Mouse (Mus musculus) MEL (cell line): ENCODE data around the gene Mtln. TPM values are rescaled to one million over a fixed set of nuclear protein-coding genes. Genes with fewer than 3 reads are reported as not detected.

ENCODE experiments used
- DNase-seq: peaks from one replicate; pipeline ENCODE4 v3.0.0; 2011; ENCODE audit warnings: low read depth, low spot score
- H3K27ac ChIP-seq: 2 replicates; pipeline ENCODE4 v1.5.1; 2012; ENCODE audit warnings: low read depth, mild to moderate bottlenecking, control low read depth, low read length, moderate library complexity; ENCODE audit not compliant: control insufficient read depth
- H3K27me3 ChIP-seq, 2 experiments: fragments of 150-350 bp in 1 of 2; sonication (generic) in 1 of 2; 2 replicates each; pipeline ENCODE4 v1.6.1; 2012; ENCODE audit warnings: low read length in 2 of 2, mild to moderate bottlenecking in 2 of 2, improper control_type of control experiment in 1 of 2, moderate library complexity in 1 of 2; ENCODE audit not compliant: insufficient read depth in 2 of 2, control insufficient read depth in 1 of 2
- H3K36me3 ChIP-seq, 2 experiments: 2 replicates each; pipeline ENCODE4 v1.6.1; 2012 to 2014; ENCODE audit warnings: low read length in 2 of 2, improper control_type of control experiment in 1 of 2, inconsistent platforms in 1 of 2, mild to moderate bottlenecking in 1 of 2; ENCODE audit not compliant: insufficient read depth in 2 of 2, control insufficient read depth in 1 of 2
- H3K4me1 ChIP-seq, 2 experiments: fragments of 150-350 bp in 1 of 2; sonication (generic) in 1 of 2; 2 replicates each; pipeline ENCODE4 v1.6.1; 2012; ENCODE audit warnings: low read length in 2 of 2, improper control_type of control experiment in 1 of 2, mild to moderate bottlenecking in 1 of 2; ENCODE audit not compliant: insufficient read depth in 2 of 2, control insufficient read depth in 1 of 2
- H3K4me3 ChIP-seq, 2 experiments: fragments of 150-350 bp in 1 of 2; sonication (generic) in 1 of 2; 2 replicates each; pipeline ENCODE4 v1.5.1; 2012; ENCODE audit warnings: low read depth in 2 of 2, low read length in 2 of 2, mild to moderate bottlenecking in 2 of 2, moderate library complexity in 2 of 2, control low read depth in 1 of 2, improper control_type of control experiment in 1 of 2; ENCODE audit not compliant: control insufficient read depth in 1 of 2, insufficient read depth in 1 of 2
- H3K79me2 ChIP-seq: 2 replicates; pipeline ENCODE4 v1.6.1; 2012; ENCODE audit warnings: mild to moderate bottlenecking, low read length, moderate library complexity; ENCODE audit not compliant: control insufficient read depth, poor library complexity, insufficient read depth
- H3K9ac ChIP-seq: 2 replicates; pipeline ENCODE4 v1.6.1; 2012; ENCODE audit warnings: low read depth, mild to moderate bottlenecking, control low read depth, low read length, moderate library complexity; ENCODE audit not compliant: control insufficient read depth, poor library complexity, severe bottlenecking
- H3K9me3 ChIP-seq: fragments of 150-350 bp; sonication (generic); replicated peaks from 2 replicates; pipeline ENCODE4 v1.6.1; 2012; ENCODE audit warnings: mild to moderate bottlenecking, low read length, improper control_type of control experiment, moderate library complexity; ENCODE audit not compliant: insufficient read depth
- BHLHE40 ChIP-seq: IDR thresholded peaks from 2 replicates; pipeline ENCODE4 v1.6.1; 2012; ENCODE audit warnings: low read depth, mild to moderate bottlenecking, inconsistent platforms, low read length, improper control_type of control experiment, borderline replicate concordance
- CHD1 ChIP-seq: IDR thresholded peaks from 2 replicates; pipeline ENCODE4 v1.6.1; 2012; ENCODE audit warnings: low read depth, mild to moderate bottlenecking, inconsistent platforms, low read length, improper control_type of control experiment
- CHD2 ChIP-seq: IDR thresholded peaks from 2 replicates; pipeline ENCODE4 v1.6.1; 2011; ENCODE audit warnings: low read length, improper control_type of control experiment
- CTCF ChIP-seq, 3 experiments: IDR thresholded peaks in 2 of 3; conservative IDR thresholded peaks in 1 of 3; 2 replicates each; pipeline ENCODE4 v1.5.1; 2011 to 2012; ENCODE audit warnings: low read length in 3 of 3, low read depth in 2 of 3, mild to moderate bottlenecking in 2 of 3, improper control_type of control experiment in 1 of 3, inconsistent platforms in 1 of 3, mixed read lengths in 1 of 3, moderate library complexity in 1 of 3; ENCODE audit not compliant: control insufficient read depth in 1 of 3, insufficient read depth in 1 of 3, poor library complexity in 1 of 3, severe bottlenecking in 1 of 3
- ELF1 ChIP-seq: IDR thresholded peaks from 2 replicates; pipeline ENCODE4 v1.6.1; 2014; ENCODE audit warnings: low read depth, mild to moderate bottlenecking, inconsistent platforms, low read length, improper control_type of control experiment, moderate library complexity
- EP300 ChIP-seq, 2 experiments: IDR thresholded peaks; 2 replicates each; pipeline ENCODE4 v1.6.1; 2011; ENCODE audit warnings: improper control_type of control experiment in 2 of 2, low read length in 2 of 2, low read depth in 1 of 2, mild to moderate bottlenecking in 1 of 2
- GATA1 ChIP-seq: IDR thresholded peaks from 2 replicates; pipeline ENCODE4 v1.6.1; 2011; ENCODE audit warnings: low read depth, low read length, improper control_type of control experiment
- HCFC1 ChIP-seq: IDR thresholded peaks from 2 replicates; pipeline ENCODE4 v1.6.1; 2012; ENCODE audit warnings: low read depth, mild to moderate bottlenecking, inconsistent platforms, low read length, improper control_type of control experiment, moderate library complexity
- JUND ChIP-seq: IDR thresholded peaks from 2 replicates; pipeline ENCODE4 v1.6.1; 2011; ENCODE audit warnings: low read depth, mild to moderate bottlenecking, improper control_type of control experiment, low read length
- KAT2A ChIP-seq: conservative IDR thresholded peaks from 2 replicates; pipeline ENCODE4 v1.6.1; 2012; ENCODE audit warnings: low read depth, low read length, improper control_type of control experiment, inconsistent platforms
- MAFK ChIP-seq: IDR thresholded peaks from 2 replicates; pipeline ENCODE4 v1.6.1; 2011; ENCODE audit warnings: low read depth, mild to moderate bottlenecking, low read length, improper control_type of control experiment, borderline replicate concordance
- MAZ ChIP-seq: IDR thresholded peaks from 2 replicates; pipeline ENCODE4 v1.6.1; 2012; ENCODE audit warnings: low read depth, mild to moderate bottlenecking, inconsistent platforms, low read length, improper control_type of control experiment
- MEF2A ChIP-seq: IDR thresholded peaks from 2 replicates; pipeline ENCODE4 v1.6.1; 2014; ENCODE audit warnings: low read depth, mild to moderate bottlenecking, inconsistent platforms, low read length, improper control_type of control experiment; ENCODE audit not compliant: poor library complexity, insufficient replicate concordance, severe bottlenecking; ENCODE audit errors: extremely low read depth
- MYB ChIP-seq: IDR thresholded peaks from 2 replicates; pipeline ENCODE4 v1.6.1; 2011; ENCODE audit warnings: mild to moderate bottlenecking, low read depth, low read length, improper control_type of control experiment
- MYC ChIP-seq: IDR thresholded peaks from 2 replicates; pipeline ENCODE4 v1.6.1; 2011; ENCODE audit warnings: low read depth, mild to moderate bottlenecking, low read length, improper control_type of control experiment, moderate library complexity
- RCOR1 ChIP-seq: IDR thresholded peaks from 2 replicates; pipeline ENCODE4 v1.6.1; 2012; ENCODE audit warnings: low read depth, mild to moderate bottlenecking, inconsistent platforms, low read length, improper control_type of control experiment
- TAL1 ChIP-seq: IDR thresholded peaks from 2 replicates; pipeline ENCODE4 v1.6.1; 2012; ENCODE audit warnings: mild to moderate bottlenecking, inconsistent platforms, low read length, moderate library complexity, mixed read lengths
- TBP ChIP-seq: IDR thresholded peaks from 2 replicates; pipeline ENCODE4 v1.8.0; 2011; ENCODE audit warnings: low read depth, low read length, improper control_type of control experiment
- TCF12 ChIP-seq: IDR thresholded peaks from 2 replicates; pipeline ENCODE4 v1.6.1; 2014; ENCODE audit warnings: low read depth, mild to moderate bottlenecking, inconsistent platforms, low read length, improper control_type of control experiment, moderate library complexity
- UBTF ChIP-seq: IDR thresholded peaks from 2 replicates; pipeline ENCODE4 v1.6.1; 2012; ENCODE audit warnings: low read depth, mild to moderate bottlenecking, inconsistent platforms, low read length, improper control_type of control experiment, moderate library complexity, borderline replicate concordance; ENCODE audit not compliant: insufficient read depth
- USF2 ChIP-seq, 2 experiments: IDR thresholded peaks; 2 replicates each; pipeline ENCODE4 v1.6.1; 2011 to 2012; ENCODE audit warnings: improper control_type of control experiment in 2 of 2, low read length in 2 of 2, borderline replicate concordance in 1 of 2, inconsistent platforms in 1 of 2, low read depth in 1 of 2, mild to moderate bottlenecking in 1 of 2; ENCODE audit not compliant: insufficient read depth in 1 of 2
- ZC3H11A ChIP-seq: IDR thresholded peaks from 2 replicates; pipeline ENCODE4 v1.6.1; 2012; ENCODE audit warnings: low read depth, mild to moderate bottlenecking, inconsistent platforms, low read length, improper control_type of control experiment
- ZKSCAN1 ChIP-seq: IDR thresholded peaks from 2 replicates; pipeline ENCODE4 v1.6.1; 2012; ENCODE audit warnings: low read depth, mild to moderate bottlenecking, inconsistent platforms, low read length, improper control_type of control experiment, moderate library complexity
- ZNF384 ChIP-seq: IDR thresholded peaks from 2 replicates; pipeline ENCODE4 v1.6.1; 2012; ENCODE audit warnings: low read depth, mild to moderate bottlenecking, inconsistent platforms, low read length, improper control_type of control experiment
- polyA plus RNA-seq, 2 experiments: library from polyadenylated mRNA; stranded (reverse) in 1 of 2; unstranded in 1 of 2; fragments of >175 nt in 1 of 2; fragments of >200 nt in 1 of 2; gene quantifications; 2 replicates each; pipeline versions ENCODE4 v1.2.1 to v1.2.4; 2012; ENCODE audit warnings: low replicate concordance in 2 of 2, low read depth in 1 of 2; ENCODE audit not compliant: insufficient read length in 2 of 2, insufficient read depth in 1 of 2, missing spikeins in 1 of 2
- total RNA-seq: library from RNA; depleted of rRNA; stranded (reverse); fragments of 300-350 nt; gene quantifications from 2 replicates; pipeline ENCODE4 v1.2.3, GENCODE M21; 2012

Mtln gene
- total and polyA plus RNA-seq, 3 experiments = 29.8 to 44.2 TPM; not detected in 1

GRCm38 (mm10) chr2:127759157-127759880 lies 33.0 kb downstream of the Mtln start:
- peak; percentile 61 for DNase-seq
- H3K36me3 ChIP-seq = peaks cover 0 to 23% of the 10 kb centered on the region in 2 experiments; a peak in 2 of 4 replicates
- H3K27ac ChIP-seq = no peak overlapping the region
- H3K9me3 ChIP-seq = no peaks in the 10 kb centered on the region
- H3K27me3 ChIP-seq = no peaks in the 10 kb centered on the region
- no peak overlapping the region for H3K9ac ChIP-seq
- H3K4me3 ChIP-seq = no peak overlapping the region
- TF ChIP-seq EP300 (IDR thresholded peaks at IDR 0.05; ENCODE audit: low read depth in 1 of 2, low read length in 2 of 2) (peak in 1 of 2 experiments; percentile 55; a peak in 2 of 4 replicates), RCOR1 (no peak), GATA1 (peak; percentile 72)
- peaks cover 13 to 23% of the 10 kb centered on the region in 2 experiments for H3K4me1 ChIP-seq
- no peaks in the 10 kb centered on the region for H3K79me2 ChIP-seq

- Histone ChIP-seq H3K36me3 (peaks cover 0 to 23% of the 10 kb centered on the region in 2 experiments; a peak in 2 of 4 replicates), H3K9ac (no peak overlapping the region), H3K27me3 (no peaks in the 10 kb centered on the region)
- TF ChIP-seq TAL1 (no peak), MAZ (no peak), ZKSCAN1 (no peak), HCFC1 (no peak), ZC3H11A (no peak), GATA1 (no peak), KAT2A (no peak), CHD2 (no peak), UBTF (no peak), ELF1 (no peak), MYC (no peak)
- TF ChIP-seq, all 39 proteins: peak for 0
- no peaks in the 10 kb centered on the region for H3K9me3 ChIP-seq
- DNase-seq = no peak
- H3K4me1 ChIP-seq = peaks cover 13 to 23% of the 10 kb centered on the region in 2 experiments
- no peak overlapping the region for H3K4me3 ChIP-seq
- H3K27ac ChIP-seq = no peak overlapping the region
- H3K79me2 ChIP-seq = no peaks in the 10 kb centered on the region
These were observed 35.1 kb downstream of the Mtln start for GRCm38 (mm10) chr2:127757171-127757570.

- H3K36me3 ChIP-seq = no peaks in the 10 kb centered on the region
- TF ChIP-seq ZNF384 = no peak
- no peak for TF ChIP-seq KAT2A
- TF ChIP-seq CTCF (IDR thresholded peaks at IDR 0.05 in 2 of 3, conservative IDR thresholded peaks at IDR 0.05 in 1 of 3; ENCODE audit: control insufficient read depth in 1 of 3, insufficient read depth in 1 of 3, low read depth in 2 of 3, low read length in 3 of 3, poor library complexity in 1 of 3, severe bottlenecking in 1 of 3) = no peak
- no peak for TF ChIP-seq MYB
- no peak for TF ChIP-seq BHLHE40
- TF ChIP-seq TCF12 = no peak
- no peak for TF ChIP-seq RCOR1
- no peak for TF ChIP-seq ELF1
- TF ChIP-seq MEF2A = no peak
- TF ChIP-seq EP300 (IDR thresholded peaks at IDR 0.05; ENCODE audit: low read depth in 1 of 2, low read length in 2 of 2) = no peak
- TF ChIP-seq JUND = no peak
- TF ChIP-seq TBP = no peak
- no peak for TF ChIP-seq USF2 (IDR thresholded peaks at IDR 0.05; ENCODE audit: borderline replicate concordance in 1 of 2, insufficient read depth in 1 of 2, low read depth in 1 of 2, low read length in 2 of 2)
- TF ChIP-seq CHD1 = no peak
- no peak for TF ChIP-seq MAFK
- no peak for TF ChIP-seq HCFC1
These were observed 38.2 kb downstream of the Mtln start for GRCm38 (mm10) chr2:127754113-127754512.

More at GRCm38 (mm10) chr2:127754113-127754512, 38.2 kb downstream of the Mtln start:
- Histone ChIP-seq H3K4me1 (peaks cover 0 to 1% of the 10 kb centered on the region in 2 experiments; a peak in 1 of 4 replicates), H3K27me3 (no peaks in the 10 kb centered on the region), H3K27ac (no peak overlapping the region), H3K9me3 (no peaks in the 10 kb centered on the region), H3K9ac (no peak overlapping the region), H3K4me3 (no peak overlapping the region), H3K79me2 (no peaks in the 10 kb centered on the region)
- DNase-seq = no peak
